Mouse (Mus musculus): ENCODE measurements around the gene Ybx1. TPM values are rescaled to one million over a fixed set of nuclear protein-coding genes. Genes with fewer than 3 reads are reported as not detected.
A peak's percentile ranks its signal among the peaks of the same experiment; 100 is the strongest.

Gene Ybx1
- polyA plus RNA-seq (2016; fragmentation: Nextera tagmentation; extraction: Ambion mirVana) = 980 and 1,001 TPM in 2 replicates

DNA sequence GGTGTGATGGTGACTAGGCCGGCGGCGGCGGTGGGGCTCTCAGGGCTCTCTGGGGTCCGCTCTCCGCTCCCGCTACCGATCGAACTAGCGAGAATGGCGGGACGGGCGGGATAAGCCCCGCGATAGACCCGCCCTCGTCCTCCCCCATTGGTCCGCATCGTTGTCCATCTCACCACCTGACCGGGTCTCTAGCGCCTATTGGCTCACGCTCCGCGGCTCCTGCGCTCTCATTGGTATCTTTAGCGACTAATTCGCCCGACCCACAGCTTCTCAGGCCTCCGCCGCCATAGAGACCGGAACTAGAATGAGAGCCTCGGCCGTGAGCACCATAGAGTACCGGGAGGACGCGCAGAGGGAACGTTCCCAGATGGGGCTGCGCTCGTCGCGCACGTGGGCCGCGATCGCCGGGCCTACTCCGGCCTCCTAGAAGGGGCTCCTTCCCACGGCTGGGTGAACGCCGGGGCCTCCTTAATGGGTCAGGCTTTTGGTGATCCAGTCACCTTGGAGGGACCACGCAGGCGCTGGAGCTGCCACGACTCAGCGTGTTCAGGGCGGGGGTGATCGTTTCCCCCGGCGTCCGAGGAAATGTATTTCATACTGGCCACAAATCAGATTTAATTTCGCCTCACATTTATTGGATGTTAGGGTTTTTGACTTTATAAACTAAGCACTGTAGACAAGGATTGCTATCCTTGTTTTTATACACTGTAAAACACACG, at the start of gene Ybx1:
Gene Ybx1, minus strand, starts transcription at position 190 of the 719 bp plus-strand sequence.
- Histone ChIP-seq H3K27ac (replicated peaks) (peak within 1 kb of the TSS; percentile 98), H3K36me3 (replicated peaks) (peaks cover 33% of the 10 kb centered on the region), H3K4me3 (peak within 1 kb of the TSS; percentile 82), H3K9me3 (no peaks in the 10 kb centered on the region), H3K4me1 (peaks cover 27% of the 10 kb centered on the region), H3K27me3 (replicated peaks; ENCODE audit: low read depth, poor library complexity, severe bottlenecking) (no peaks in the 10 kb centered on the region)
- under 1% methylated on average over 61 of the region's 61 CpGs for WGBS
- peak; percentile 99 for DNase-seq (ENCODE audit: low spot score)

DNA sequence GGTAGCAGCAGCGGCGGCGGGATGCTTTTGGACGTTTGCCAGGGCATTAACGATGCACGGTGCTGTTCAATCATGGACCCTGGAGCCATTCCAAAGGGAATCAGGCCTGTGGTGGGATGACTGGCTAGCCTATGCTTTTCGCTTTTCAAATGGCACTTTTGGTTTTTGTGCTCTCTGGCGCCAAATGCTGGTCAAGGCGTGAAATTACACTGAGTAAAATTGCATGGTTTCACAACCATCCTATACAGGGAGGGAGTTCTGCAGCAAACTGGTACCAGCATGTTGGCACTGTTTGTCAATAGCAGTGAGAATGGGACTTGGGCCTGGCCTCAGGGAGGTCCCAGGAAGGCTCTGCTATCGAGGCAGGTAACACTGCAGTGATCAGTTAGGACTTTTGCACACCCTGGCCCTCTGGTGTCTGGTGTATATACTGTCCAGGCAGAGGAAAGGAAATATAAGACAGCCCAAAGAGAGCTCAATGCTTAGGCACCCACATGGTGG, 44.5 kb upstream of the Ybx1 start:
- Histone ChIP-seq H3K4me3 (no peak overlapping the region), H3K27ac (replicated peaks) (no peak overlapping the region), H3K9me3 (no peaks in the 10 kb centered on the region), H3K4me1 (no peaks in the 10 kb centered on the region), H3K27me3 (replicated peaks; ENCODE audit: low read depth, poor library complexity, severe bottlenecking) (no peaks in the 10 kb centered on the region), H3K36me3 (replicated peaks) (no peaks in the 10 kb centered on the region)
- WGBS = 6% methylated on average over 10 of the region's 10 CpGs
- DNase-seq (ENCODE audit: low spot score) = peak; percentile 60

DNA sequence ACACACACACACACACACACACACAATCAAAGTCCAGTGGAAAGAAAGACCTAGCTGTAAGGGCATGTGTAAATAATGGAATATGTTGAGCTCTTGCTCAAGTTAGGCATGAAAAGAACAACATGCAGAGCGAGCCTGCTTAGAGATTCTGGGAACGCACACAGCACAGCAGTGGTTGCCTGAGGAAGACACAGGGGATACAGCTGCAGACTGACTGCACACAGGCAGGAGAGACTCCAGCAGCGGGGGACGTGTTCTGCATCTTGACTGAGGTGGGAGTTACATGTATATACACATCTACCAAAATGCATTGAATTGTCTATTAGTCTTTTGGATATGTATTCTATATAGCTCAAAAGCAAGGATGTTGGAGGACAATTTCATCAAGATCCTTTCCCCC, 44.0 kb upstream of the Ybx1 start:
- Histone ChIP-seq H3K9me3 (no peaks in the 10 kb centered on the region), H3K27ac (replicated peaks) (no peak overlapping the region), H3K27me3 (replicated peaks; ENCODE audit: low read depth, poor library complexity, severe bottlenecking) (no peaks in the 10 kb centered on the region), H3K4me1 (no peaks in the 10 kb centered on the region), H3K36me3 (replicated peaks) (no peaks in the 10 kb centered on the region), H3K4me3 (no peak overlapping the region)
- 91% methylated on average over 4 of the region's 4 CpGs for WGBS
- DNase-seq (ENCODE audit: low spot score) = no peak

DNA sequence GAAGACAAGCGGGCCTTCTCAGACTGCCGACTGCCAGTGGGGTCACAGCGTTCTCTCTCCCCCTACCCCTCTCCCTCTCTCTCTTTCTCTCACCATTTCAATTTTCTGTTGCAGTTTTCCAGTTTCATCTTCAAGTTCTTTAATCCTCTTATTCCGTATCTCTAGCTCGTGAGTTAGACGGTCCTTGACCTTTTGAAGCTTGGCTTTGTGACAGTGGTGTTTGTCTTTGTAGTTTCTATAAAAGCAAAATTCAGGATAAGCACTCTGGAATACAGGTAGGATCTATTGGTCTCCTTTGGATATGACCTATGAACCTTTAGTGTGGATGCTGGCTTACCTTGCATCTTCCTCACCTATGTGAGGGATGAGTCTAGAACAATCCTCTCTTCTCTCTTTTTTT, 39.1 kb upstream of the Ybx1 start:
- no peak for DNase-seq (ENCODE audit: low spot score)
- Histone ChIP-seq H3K9me3 (no peaks in the 10 kb centered on the region), H3K4me1 (no peaks in the 10 kb centered on the region), H3K4me3 (no peak overlapping the region), H3K36me3 (replicated peaks) (no peaks in the 10 kb centered on the region), H3K27ac (replicated peaks) (no peak overlapping the region), H3K27me3 (replicated peaks; ENCODE audit: low read depth, poor library complexity, severe bottlenecking) (no peaks in the 10 kb centered on the region)
- WGBS = 85% methylated on average over 6 of the region's 6 CpGs

DNA sequence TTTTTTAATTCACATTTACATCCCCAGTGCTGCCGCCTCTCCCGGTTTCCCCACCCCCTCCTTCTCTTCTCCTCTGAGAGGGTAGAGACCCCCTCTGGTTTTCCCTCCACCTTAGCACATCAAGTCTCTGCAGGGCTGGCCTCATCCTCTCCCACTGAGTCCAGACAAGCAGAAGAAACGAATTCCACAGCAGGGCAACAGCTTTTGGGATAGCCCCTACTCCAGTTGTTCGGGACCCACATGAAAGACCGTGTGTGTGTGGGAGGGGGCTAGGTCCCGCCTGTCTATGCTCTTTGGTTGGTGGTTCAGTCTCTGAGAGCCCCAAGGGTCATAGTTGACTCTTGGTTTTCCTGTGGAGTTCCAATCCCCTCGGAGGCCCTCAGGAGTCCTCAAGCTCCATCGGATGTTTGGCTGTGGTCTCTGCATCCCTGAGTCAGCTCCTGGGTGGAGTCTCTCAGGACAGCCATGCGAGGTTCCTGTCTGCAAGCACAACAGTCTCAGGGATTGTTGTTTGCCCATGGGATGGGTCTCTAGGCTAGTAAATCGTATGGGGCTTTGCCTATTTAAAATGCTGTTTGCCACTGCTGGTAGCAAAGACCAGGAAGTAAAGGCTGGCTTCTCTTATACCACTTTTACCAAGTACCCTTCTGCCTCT, 26.6 kb upstream of the Ybx1 start:
- DNase-seq (ENCODE audit: low spot score) = peak; percentile 19
- WGBS = 30% methylated on average over 10 of the region's 10 CpGs
- Histone ChIP-seq H3K36me3 (replicated peaks) (peaks cover 34% of the 10 kb centered on the region), H3K27me3 (replicated peaks; ENCODE audit: low read depth, poor library complexity, severe bottlenecking) (no peaks in the 10 kb centered on the region), H3K9me3 (no peaks in the 10 kb centered on the region), H3K27ac (replicated peaks) (peak overlapping the region; percentile 79), H3K4me3 (peak overlapping the region; percentile 90), H3K4me1 (peaks cover 17% of the 10 kb centered on the region)

DNA sequence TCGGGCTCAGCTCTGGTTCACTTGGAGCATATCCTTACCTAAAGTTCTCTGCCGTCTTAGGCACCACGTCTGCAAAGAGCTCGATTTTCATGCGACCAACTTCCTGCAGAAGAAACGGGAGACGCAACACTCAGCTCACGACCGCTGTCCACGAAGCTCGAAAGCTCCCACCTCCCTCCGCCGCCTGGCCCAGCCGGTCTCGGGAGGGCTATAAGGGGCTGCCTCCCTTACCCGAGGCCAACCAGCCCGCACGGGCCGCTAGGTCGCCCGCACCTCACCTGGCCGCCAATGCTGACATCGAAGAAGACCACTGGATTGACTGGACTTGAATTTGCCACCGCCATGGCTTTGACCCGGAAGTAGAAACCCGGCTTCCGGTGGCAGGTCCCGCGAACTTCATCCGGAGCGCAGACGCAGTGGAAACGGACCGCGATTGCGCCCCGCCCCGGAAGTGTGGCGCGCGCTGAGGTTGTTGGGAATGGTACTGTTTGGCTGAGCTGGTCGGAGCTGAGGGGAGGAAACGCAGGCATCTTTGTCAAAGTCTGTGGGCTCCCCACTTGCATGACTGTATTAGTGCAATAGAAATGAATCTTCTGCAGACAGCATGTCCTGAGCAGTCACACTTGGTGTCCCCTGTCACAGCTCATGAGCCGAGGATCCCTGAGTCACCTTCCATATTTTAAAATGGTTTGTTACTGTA, 25.9 kb upstream of the Ybx1 start, which contains the start of gene Ppih:
Gene Ppih, minus strand, starts transcription at position 416 of the 700 bp plus-strand sequence.
- H3K4me1 ChIP-seq = peaks cover 17% of the 10 kb centered on the region
- WGBS = under 1% methylated on average over 44 of the region's 44 CpGs

DNA sequence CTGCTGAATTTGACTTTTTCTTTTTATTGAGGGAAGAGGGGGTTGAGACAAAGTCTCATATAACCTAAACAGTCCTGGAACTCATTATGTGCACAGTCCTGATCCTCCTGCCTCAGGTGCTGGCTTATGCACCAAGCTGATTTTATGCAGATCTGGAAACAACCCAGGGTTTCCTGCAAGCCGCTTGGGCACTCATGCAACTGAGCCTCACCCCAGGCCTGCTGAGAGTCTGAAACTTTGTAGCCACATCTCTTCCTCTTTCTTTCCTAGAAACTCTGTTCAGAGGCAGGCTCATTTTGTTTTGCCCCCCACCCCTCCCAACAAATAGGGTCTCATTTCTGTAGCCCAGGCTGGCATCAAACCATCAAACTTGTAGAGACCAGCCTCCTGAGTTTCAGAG, 19.4 kb upstream of the Ybx1 start:
- H3K36me3 ChIP-seq (replicated peaks) = peaks cover 96% of the 10 kb centered on the region
- H3K27ac ChIP-seq (replicated peaks) = no peak overlapping the region
- no peaks in the 10 kb centered on the region for H3K9me3 ChIP-seq
- no peaks in the 10 kb centered on the region for H3K27me3 ChIP-seq (replicated peaks; ENCODE audit: low read depth, poor library complexity, severe bottlenecking)
- no peaks in the 10 kb centered on the region for H3K4me1 ChIP-seq
- no peak for DNase-seq (ENCODE audit: low spot score)
- H3K4me3 ChIP-seq = no peak overlapping the region
- WGBS = 88% methylated on average over 1 of the region's 1 CpGs

More for the DNA sequence above, 25.9 kb upstream of the Ybx1 start, which contains the start of gene Ppih:
- Histone ChIP-seq H3K9me3 (no peaks in the 10 kb centered on the region), H3K36me3 (replicated peaks) (peaks cover 42% of the 10 kb centered on the region), H3K4me3 (peak within 1 kb of the TSS; percentile 90), H3K27ac (replicated peaks) (peak within 1 kb of the TSS; percentile 79), H3K27me3 (replicated peaks; ENCODE audit: low read depth, poor library complexity, severe bottlenecking) (no peaks in the 10 kb centered on the region)
- DNase-seq (ENCODE audit: low spot score) = peak; percentile 97

DNA sequence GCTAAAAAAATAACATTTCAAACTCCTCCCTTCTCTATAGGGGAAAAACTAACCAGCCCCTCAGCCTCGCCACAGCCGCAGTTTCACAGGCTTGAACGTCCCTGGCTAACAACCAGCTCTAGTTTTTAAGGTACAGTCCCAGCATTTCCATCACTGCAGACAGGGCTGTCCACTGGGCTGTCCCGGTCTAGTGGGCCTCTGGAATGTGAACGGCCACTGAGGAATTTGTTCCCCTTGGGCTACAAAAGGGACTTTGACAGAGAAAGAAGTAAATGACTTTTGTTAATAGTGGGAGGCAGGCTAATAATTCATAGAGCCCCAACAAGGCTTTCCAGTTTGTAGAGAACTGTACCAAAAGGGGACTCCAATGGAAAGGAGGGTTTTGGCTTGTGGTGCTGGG, 11.0 kb upstream of the Ybx1 start:
- Histone ChIP-seq H3K36me3 (replicated peaks) (peaks cover 57% of the 10 kb centered on the region), H3K4me3 (no peak overlapping the region), H3K27me3 (replicated peaks; ENCODE audit: low read depth, poor library complexity, severe bottlenecking) (no peaks in the 10 kb centered on the region), H3K27ac (replicated peaks) (no peak overlapping the region), H3K9me3 (no peaks in the 10 kb centered on the region), H3K4me1 (no peaks in the 10 kb centered on the region)
- no peak for DNase-seq (ENCODE audit: low spot score)
- 71% methylated on average over 5 of the region's 5 CpGs for WGBS

DNA sequence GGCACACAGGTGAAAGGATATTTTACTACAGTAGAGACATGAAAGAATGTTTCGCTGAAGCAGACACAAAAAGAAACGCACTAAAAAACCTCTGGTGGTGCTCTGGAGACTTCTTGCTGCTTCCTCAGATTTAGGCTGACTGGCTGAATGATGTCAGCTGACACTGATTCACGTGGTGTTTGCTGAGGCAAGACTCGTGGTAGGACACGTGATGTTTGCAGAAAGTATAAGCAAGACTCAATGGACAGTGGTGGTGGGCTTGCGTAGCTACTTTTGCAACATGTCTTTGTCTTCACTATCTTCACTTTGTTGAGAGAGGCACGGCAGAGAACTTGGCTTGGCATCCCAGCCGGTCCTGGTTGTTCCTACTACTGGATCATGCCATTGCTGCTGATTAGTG, 8.9 kb upstream of the Ybx1 start:
- no peak for DNase-seq (ENCODE audit: low spot score)
- no peak overlapping the region for H3K27ac ChIP-seq (replicated peaks)
- H3K9me3 ChIP-seq = no peaks in the 10 kb centered on the region
- 91% methylated on average over 8 of the region's 8 CpGs for WGBS
- peaks cover 40% of the 10 kb centered on the region for H3K36me3 ChIP-seq (replicated peaks)
- H3K27me3 ChIP-seq (replicated peaks; ENCODE audit: low read depth, poor library complexity, severe bottlenecking) = no peaks in the 10 kb centered on the region
- no peak overlapping the region for H3K4me3 ChIP-seq
- H3K4me1 ChIP-seq = no peaks in the 10 kb centered on the region

DNA sequence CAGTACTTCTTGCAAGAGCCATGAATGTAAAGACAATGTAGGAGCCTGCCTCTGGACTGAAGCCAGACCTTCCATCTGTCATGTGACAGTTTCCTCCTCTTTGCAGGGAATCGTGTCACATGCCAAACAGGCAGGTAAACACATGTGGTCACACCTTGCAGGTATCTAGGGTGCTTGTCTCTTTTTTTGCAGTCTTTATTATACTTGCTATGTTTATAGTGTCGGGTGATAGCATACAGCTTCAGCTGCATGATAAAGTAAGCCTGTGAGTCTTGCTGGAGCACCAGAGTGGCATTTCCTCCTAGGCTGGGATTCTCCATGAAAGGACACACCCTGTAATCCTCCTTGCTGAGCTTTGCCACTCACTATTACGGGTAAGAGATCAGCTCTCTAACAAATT, 7.4 kb upstream of the Ybx1 start:
- Histone ChIP-seq H3K36me3 (replicated peaks) (peaks cover 24% of the 10 kb centered on the region), H3K4me1 (no peaks in the 10 kb centered on the region), H3K27ac (replicated peaks) (no peak overlapping the region), H3K4me3 (no peak overlapping the region), H3K27me3 (replicated peaks; ENCODE audit: low read depth, poor library complexity, severe bottlenecking) (no peaks in the 10 kb centered on the region), H3K9me3 (no peaks in the 10 kb centered on the region)
- DNase-seq (ENCODE audit: low spot score) = no peak
- 83% methylated on average over 3 of the region's 3 CpGs for WGBS

DNA sequence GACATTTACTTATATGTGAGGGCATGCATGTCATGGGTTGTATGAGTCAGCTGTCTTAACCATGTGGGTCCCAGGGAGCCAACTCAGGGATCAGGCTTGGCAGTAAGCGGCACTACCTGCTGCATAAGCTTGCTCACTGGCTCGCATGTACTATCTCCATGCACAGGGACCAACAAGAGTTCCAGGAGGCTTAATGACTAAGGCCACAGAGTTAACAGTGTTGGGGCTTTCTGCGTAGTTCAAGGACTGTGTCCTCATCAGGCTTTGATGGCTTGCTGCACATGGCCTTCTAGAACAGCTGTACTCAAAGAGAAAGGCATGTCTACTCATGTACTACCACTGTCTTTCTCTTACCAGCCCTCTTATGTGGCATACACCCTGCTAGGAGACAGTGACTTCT, 6.4 kb upstream of the Ybx1 start:
- no peaks in the 10 kb centered on the region for H3K27me3 ChIP-seq (replicated peaks; ENCODE audit: low read depth, poor library complexity, severe bottlenecking)
- H3K27ac ChIP-seq (replicated peaks) = no peak overlapping the region
- WGBS = 93% methylated on average over 3 of the region's 3 CpGs
- no peak overlapping the region for H3K4me3 ChIP-seq
- DNase-seq (ENCODE audit: low spot score) = no peak
- peaks cover 14% of the 10 kb centered on the region for H3K36me3 ChIP-seq (replicated peaks)
- H3K4me1 ChIP-seq = peaks cover under 1% of the 10 kb centered on the region; the same call in 1 of the 2 replicates
- no peaks in the 10 kb centered on the region for H3K9me3 ChIP-seq

DNA sequence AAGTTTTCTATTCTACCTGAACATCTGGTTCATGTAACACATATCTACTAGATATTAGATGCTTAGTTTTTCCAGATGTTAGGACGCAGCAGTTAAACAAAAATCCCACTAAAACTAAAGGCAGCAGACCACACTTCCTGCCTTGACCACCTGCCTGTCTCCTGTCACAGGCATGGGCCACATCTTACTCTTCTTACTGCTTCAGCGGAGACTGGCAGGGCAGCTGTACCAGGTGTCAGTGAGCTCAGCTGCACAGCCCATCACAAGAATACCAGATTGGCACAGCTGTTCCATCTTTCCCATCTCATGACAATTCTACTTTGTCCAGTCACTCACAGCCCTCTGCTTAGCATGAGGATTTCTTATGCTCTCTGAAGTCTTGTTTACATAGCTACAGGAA, 3.0 kb upstream of the Ybx1 start:
- Histone ChIP-seq H3K9me3 (no peaks in the 10 kb centered on the region), H3K4me1 (peaks cover 13% of the 10 kb centered on the region), H3K27ac (replicated peaks) (no peak overlapping the region), H3K27me3 (replicated peaks; ENCODE audit: low read depth, poor library complexity, severe bottlenecking) (no peaks in the 10 kb centered on the region), H3K36me3 (replicated peaks) (peaks cover 9% of the 10 kb centered on the region), H3K4me3 (no peak overlapping the region)
- WGBS = 72% methylated on average over 2 of the region's 2 CpGs
- no peak for DNase-seq (ENCODE audit: low spot score)

All from embryonic facial prominence, embryonic 10.5 days (tissue).